Mouse (Mus musculus) urinary bladder, adult 2 months (tissue): Measurements from ENCODE around the gene Apbb1ip. TPM values are rescaled to one million over a fixed set of nuclear protein-coding genes. Genes with fewer than 3 reads are reported as not detected.

Experiments
- DNase-seq: peaks from one replicate; pipeline ENCODE4 v3.0.0; 2022; ENCODE audit warnings: low spot score
- polyA plus RNA-seq: library from polyadenylated mRNA; depleted of rRNA; stranded (reverse); fragments of >200 nt; gene quantifications from 2 replicates; pipeline ENCODE4 v1.2.3, GENCODE M21; 2012

The Apbb1ip gene
- polyA plus RNA-seq, 1 experiment = 3.6 TPM

GRCm38 (mm10) chr2:22775213-22775612, 1.3 kb downstream of the Apbb1ip start:
- DNase-seq = no peak

- DNase-seq = no peak
Measured at GRCm38 (mm10) chr2:22775681-22776080, 1.8 kb downstream of the Apbb1ip start.

GRCm38 (mm10) chr2:22776568-22777230, 2.8 kb downstream of the Apbb1ip start:
- no peak for DNase-seq

- no peak for DNase-seq
Measured at GRCm38 (mm10) chr2:22777757-22778156, 3.9 kb downstream of the Apbb1ip start.

GRCm38 (mm10) chr2:22780884-22781283, 7.0 kb downstream of the Apbb1ip start:
- DNase-seq = no peak

- DNase-seq = no peak
Measured at GRCm38 (mm10) chr2:22781387-22782009, 7.6 kb downstream of the Apbb1ip start.

GRCm38 (mm10) chr2:22782057-22782456, 8.2 kb downstream of the Apbb1ip start:
- no peak for DNase-seq

- no peak for DNase-seq
Measured at GRCm38 (mm10) chr2:22783137-22783638, 9.3 kb downstream of the Apbb1ip start.

GRCm38 (mm10) chr2:22784186-22784585, 10.3 kb downstream of the Apbb1ip start:
- DNase-seq = no peak

GRCm38 (mm10) chr2:22784771-22785170, 10.9 kb downstream of the Apbb1ip start:
- no peak for DNase-seq

GRCm38 (mm10) chr2:22788658-22789057, 14.8 kb downstream of the Apbb1ip start:
- no peak for DNase-seq

GRCm38 (mm10) chr2:22789576-22789975, 15.7 kb downstream of the Apbb1ip start:
- no peak for DNase-seq

GRCm38 (mm10) chr2:22790435-22790834, 16.5 kb downstream of the Apbb1ip start:
- no peak for DNase-seq

GRCm38 (mm10) chr2:22795087-22795486, 21.2 kb downstream of the Apbb1ip start:
- no peak for DNase-seq

GRCm38 (mm10) chr2:22796487-22796886, 22.6 kb downstream of the Apbb1ip start:
- no peak for DNase-seq

GRCm38 (mm10) chr2:22799430-22800041, 25.6 kb downstream of the Apbb1ip start:
- DNase-seq = no peak

GRCm38 (mm10) chr2:22805589-22805988, 31.7 kb downstream of the Apbb1ip start:
- no peak for DNase-seq

- DNase-seq = no peak
Measured at GRCm38 (mm10) chr2:22806576-22806975, 32.7 kb downstream of the Apbb1ip start.

- no peak for DNase-seq
Measured at GRCm38 (mm10) chr2:22807312-22807711, 33.4 kb downstream of the Apbb1ip start.

GRCm38 (mm10) chr2:22810851-22811250, 37.0 kb downstream of the Apbb1ip start:
- no peak for DNase-seq

GRCm38 (mm10) chr2:22811466-22811865, 37.6 kb downstream of the Apbb1ip start:
- no peak for DNase-seq

GRCm38 (mm10) chr2:22813921-22814320, 40.0 kb downstream of the Apbb1ip start:
- no peak for DNase-seq

GRCm38 (mm10) chr2:22815674-22816073, 41.8 kb downstream of the Apbb1ip start:
- no peak for DNase-seq
